Mouse (Mus musculus) lung, adult 2 months (tissue): ENCODE results near the gene Trappc6a.

ENCODE experiments used
- CTCF ChIP-seq: fragments of 200-500 bp; IDR thresholded peaks from 2 replicates; pipeline ENCODE4 v1.5.1; 2011; ENCODE audit warnings: mild to moderate bottlenecking, low read length, control low read depth; ENCODE audit not compliant: insufficient read depth
- POLR2A ChIP-seq: fragments of 200-500 bp; IDR thresholded peaks from 2 replicates; pipeline ENCODE4 v1.6.1; 2011; ENCODE audit warnings: low read depth, mild to moderate bottlenecking, control low read depth, low read length, borderline replicate concordance; ENCODE audit errors: extremely low read depth

GRCm38 (mm10) chr7:19549394-19549793 lies 41.2 kb downstream of the Trappc6a start:
- TF ChIP-seq CTCF (no peak), POLR2A (no peak)
